Mouse (Mus musculus) CD4-positive, CD25-positive, alpha-beta regulatory T cell, adult 2 months (primary cell): ENCODE results near the gene Cbx4.

Experiments
- DNase-seq: peaks from one replicate; pipeline ENCODE4 v3.0.0-alpha.2; 2012; ENCODE audit warnings: low read depth, low spot score

The Cbx4 gene

DNA sequence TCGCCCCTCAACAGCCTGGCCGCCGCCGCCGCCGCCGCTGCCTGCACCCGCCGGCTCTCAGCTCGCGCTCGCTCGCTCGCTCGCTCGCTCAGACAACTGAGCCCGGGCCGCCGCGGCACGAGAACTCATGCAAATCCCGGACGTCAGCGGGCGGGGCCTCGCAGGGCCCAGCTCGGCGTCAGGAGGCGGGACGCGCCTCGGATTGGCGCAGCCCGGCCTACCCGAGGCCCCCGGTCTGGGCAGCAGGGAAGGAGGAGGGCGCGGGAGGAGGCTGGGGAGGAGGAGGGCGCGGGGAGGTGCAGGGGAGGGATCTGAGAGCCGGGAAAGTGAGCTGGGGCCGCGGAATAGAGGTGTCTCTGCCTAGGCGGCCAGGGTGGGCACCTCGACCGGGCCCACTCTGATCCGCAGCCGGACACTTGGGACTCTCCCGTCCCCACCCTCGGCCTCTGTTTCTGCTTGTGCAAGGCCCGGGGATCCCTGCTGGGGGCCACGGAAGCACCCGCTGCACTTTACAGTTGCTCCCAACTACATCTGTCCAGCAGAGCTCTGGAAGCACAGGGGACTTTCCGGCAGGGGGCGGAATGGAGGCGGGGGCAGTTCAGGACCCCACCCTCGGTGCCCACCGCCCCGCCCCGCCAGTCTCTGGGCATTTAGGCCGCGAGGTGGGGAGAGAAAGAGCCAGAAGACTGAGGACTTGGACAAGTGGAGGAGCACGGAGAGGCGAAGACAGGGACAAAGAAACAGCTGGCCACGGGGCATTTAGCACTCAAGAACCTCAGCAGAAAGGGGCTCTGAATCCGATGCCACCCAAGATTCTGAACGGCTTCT lies at the start of gene Cbx4:
Gene Cbx4, minus strand, starts transcription at position 78 of the 828 bp plus-strand sequence.
- peak; percentile 97 for DNase-seq

DNA sequence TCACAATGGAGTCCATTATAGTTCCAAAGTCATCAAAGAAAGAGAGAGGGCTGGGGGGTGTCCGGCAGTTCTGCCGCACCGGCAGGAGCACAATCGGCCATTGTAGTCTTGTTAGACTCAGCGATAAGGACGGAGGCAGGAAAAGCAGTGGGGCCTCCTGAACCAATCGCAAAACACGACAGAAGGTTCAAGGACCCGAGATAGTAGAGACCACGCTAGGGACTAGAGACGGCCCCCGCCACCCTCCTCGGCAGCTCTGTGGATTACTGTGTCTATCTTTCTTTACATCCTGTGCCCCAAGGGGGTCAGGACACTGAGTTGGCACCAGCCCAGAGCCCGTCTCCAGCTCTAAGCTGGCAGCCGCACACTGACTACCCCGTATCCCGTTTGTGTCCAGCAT lies 48.6 kb upstream of the Cbx4 start:
- DNase-seq: peak; percentile 57

DNA sequence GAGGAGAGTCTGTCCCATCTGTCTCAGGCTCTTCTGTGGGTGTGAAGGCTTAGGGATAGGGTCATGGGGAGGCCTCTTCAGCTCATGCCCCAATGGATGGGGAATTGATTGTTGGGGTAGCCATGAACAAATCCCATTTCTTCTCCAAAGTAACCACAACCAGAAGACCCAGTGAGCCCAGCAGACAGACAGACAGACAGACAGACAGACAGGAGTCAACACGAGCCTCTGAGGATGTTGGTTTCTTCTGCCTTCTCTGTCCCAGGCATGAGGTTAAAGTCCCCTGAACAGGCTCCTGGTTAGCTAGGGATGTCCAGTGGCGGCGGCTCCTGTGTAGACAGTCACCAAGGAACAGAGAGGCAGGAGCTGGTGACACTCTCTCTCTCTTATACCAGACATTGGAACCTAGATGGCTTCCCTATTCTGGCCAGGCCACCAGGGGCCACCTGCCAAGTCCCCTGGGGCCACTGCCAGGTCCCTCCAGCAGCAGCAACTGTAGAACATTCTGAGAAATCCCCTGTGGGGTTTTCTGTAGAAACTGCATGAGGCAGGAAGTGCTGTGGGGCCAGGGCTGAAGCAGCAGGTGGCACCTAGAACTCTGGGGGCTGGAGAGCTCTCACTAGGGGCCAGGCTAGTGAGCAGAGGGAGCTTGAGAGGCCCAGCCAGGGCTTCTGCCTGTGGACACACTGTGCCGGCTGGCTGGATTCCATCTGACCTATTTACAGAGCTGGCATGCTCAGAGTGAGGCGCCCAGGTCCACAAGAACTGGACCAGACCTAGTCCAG lies 47.6 kb upstream of the Cbx4 start:
- peak; percentile 78 for DNase-seq

DNA sequence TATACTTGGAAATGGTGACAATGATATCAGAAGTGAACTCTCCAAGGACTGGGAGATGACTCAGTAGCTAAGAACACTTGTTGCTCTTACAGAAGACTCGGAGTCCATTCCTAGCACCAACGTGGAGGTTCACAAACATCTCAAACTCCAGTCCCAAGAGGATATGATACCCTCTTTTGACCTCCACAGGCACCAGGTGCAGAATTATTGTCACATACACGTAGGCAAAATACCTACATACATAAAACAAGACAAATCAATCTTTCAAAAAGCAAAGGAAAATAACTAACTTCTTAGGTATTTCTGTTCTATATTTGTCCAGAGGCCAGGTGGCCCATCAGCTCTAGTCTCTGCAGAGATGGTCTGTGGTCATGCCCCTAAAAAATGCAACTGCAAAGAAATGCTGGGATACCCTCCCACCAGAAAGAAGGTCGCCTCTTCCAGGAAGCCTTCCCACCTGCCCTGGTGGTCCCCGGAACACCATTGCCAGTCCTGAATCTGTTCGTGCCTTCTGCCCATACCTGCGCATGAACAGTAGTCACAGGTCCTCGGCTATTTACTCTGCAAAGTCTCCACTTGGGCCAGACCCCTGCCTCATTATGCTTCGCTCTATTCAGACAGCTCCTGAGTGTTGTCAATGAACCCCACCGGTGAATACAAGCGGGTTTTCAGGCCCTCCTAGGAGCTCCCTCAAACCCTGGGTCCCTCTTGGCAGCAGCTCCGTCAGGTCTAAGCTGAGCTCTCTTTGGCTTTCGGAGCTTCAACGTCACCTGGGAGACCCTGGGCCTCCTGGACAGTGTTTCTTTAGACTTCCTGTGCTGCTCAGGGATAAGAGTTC lies 46.4 kb upstream of the Cbx4 start:
- DNase-seq: no peak

DNA sequence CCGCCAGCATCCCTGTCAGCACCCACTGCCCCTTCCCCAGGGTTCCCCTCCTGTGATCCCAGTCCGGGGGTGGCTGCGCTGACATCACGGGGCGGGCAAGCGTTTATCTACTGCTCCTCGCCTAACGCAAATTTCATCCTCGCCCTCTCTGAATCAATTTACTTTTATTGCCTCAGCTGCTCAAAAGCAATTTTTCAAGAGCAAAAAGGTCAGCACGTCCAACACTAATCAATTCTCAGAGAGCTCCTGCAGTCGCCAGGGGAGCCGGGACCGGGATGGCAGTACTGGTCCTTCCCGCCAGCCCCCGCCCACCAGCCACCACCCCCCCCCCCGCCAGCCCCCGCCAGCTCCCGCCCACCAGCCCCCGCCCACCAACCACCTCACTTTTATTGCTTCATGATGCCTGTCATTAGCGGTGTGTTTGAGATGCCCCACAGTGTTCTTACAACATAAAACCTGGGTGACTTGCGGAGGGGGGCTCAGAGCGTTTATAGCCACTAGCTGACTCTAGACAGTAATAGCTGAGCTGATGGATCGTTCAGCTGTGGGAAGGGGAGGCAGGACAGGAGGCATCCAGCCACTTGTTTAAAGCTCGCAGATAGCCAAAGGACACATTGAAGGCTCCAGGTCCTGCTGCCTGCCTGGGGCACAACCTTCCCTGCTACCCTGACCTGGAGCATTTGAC lies 44.2 kb upstream of the Cbx4 start:
- DNase-seq: no peak

DNA sequence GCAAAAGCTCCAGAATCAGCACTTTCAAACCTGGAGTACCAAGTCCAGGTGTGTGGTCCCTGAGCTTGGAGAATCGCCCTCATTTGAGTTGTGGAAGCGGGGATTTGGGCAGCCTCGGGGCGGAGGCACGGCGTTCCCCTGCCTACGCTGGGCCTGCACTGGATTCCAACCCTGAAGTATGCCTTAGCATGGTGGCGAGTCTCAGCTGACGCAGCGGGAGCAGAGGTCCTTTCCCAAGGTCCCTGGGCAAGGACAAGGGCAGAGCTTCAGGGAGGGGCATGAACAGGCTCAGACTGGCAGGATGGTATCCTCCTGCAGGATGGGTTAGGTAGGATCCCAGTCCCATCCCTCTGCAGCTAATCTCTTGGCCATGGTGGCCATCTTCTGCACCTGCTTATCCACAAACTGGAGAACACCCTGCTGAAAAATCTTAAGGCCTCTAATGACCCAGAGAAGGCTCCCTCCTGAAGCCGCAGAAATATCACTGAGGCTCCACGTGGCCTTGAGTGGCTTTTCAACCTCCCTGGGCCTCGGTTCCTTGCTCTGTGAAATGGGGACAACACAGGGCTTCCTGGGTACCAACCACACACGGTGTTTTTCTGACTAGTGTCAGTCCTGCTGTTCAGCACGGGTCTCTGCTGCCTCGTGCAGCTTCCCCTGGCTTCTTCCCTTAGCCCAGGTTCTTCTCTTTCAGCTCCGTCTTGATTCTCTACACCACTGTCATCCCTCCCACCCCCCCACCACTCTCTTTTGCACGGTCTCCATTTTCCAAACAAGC lies 43.4 kb upstream of the Cbx4 start:
- no peak for DNase-seq

DNA sequence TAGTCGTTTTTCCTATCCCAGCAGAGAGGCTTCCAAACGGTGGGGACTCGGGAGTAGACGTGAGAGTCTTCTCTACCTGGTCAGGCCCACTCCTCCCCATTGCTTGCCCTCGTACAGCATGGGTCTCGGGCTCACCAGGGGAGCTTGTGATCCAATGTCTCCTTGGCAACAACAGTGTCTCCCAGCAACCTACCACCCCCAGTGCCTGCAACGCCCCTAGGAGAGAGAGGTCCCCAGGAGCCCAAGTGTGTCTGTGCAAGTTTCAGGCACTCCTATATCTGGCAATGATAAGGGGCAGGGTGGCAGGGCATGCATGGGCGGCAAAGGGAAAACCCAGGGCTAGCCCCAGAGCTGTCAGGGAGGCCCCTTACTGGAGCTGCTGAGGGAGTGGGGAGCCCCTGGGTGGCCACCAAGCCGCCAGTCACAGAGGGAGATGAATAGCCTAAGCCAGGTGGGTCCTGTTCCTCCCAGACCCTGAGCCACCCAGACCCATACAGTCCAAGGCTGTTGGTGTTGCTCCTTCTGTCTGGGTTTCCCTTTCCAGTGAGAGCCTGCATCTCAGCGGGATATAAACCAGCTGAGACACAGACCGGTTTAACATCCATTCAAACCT lies 42.8 kb upstream of the Cbx4 start:
- no peak for DNase-seq

DNA sequence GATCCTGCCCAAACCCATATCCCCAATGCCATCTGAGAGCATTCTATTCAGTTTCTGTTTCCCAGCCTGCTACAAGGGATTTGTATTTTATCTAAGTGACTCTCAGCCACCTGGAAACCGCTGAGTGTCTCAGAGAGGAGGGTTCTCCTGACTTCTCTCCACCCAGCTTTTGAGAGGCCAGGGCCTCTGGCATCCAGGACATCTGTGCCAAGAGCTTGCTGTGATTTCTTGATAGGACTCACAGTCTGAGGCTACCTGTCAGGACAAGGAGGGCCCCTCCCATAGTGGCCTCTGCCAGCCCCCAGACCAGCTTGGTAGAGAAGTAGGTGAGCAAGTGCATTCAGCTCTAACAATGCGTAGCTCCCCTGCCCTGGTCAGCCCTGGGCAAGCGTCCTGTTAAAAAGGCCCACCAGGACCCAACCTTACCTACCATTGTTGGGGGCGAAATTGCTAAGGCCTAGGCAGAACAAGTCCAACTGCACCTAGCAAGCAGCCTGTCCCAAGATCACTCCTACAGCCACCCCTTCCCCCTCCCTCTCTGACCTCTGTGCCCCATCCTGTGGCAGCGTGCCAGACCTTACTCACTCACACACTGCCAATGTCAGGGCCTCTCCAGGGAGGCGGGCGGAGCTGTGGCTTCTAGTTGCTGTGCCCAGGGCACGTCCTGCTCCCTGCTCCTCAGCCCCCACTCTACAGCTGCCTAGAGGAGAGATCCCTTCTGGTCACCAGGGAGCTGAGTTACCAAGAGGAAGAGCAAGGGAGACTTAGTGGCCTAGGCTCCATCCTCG lies 41.9 kb upstream of the Cbx4 start:
- DNase-seq: peak; percentile 71

DNA sequence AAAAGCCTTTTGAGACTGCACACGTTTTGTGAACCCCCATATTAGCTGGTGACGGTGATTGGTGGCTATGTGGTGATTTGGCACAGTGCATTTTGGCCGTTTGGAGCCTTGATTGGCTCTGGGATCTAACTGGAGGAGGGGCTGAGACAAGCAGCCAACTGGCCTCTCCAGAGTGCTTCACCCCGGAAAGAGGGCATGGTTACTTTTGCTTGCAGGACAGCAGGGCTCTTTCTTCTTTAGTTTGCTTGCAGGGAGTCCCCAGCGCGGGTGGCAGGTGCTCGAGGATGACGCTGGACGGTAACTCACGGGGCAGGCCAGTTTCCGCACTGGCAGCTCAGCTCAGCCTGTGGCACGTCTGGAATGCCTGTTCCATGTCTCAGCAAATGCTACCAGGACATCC lies 41.1 kb upstream of the Cbx4 start:
- DNase-seq: no peak

DNA sequence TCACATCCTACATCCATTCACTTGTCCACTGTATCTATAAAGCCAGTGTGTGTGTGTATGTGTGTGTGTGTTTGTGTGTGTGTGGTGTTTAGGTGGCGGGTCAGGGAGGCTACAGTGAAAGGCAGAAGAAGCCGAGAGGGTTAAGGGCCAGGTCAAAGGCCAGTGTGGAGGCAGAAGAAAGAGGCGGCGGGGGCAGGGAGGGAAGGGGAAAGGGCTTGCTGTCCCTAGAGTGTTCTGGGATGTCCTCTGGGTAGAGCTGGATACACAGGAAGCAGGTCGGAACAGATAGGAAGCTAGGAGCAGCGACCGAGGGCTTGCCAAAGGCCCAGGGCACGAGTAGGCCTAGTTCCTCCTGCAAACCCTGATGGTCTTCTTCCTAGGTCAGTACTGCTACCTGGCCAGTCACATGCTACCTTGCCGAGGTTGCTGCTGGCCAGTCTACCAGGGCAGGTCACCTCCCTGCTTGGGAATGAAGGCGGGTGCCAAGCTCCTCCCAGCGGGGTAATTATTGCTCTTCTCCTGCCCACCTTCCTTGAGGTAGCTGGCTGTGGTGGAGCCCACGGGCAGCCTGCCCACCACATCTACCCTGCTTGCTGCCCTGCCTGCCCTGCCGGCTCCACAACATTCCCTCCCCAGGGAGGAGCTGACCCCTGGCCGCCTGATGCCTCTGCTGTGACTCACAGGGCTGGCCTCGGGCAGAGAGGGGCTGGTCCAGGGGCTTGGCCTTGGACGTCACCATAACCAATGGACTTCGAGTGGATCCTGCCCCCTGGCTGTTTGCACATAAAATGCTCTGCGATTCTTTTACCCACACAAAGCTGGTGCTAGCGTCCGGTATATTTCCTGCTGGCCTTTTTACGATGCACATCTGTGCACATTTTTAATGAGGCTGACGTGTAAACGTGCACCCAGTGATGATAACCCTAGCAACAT lies 40.2 kb upstream of the Cbx4 start:
- no peak for DNase-seq

DNA sequence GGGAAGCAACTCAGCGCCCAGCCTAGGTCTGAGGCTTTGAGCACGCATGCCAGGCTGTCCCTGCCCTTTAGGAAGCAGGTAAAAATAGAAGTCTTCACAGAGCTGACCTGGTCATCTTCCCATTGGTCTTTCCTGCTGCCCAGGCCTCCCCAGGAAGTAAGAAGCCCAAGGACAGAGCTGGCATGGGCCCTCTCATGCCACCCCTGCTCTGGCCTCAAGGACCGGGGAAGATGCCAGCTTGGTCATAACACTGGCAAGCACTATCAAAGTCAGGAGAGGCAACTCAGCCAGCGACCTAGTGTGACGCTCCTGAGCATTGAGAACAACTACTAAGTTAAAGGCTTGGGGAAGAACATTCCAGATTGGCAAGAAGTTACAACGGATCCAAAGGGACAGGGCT lies 38.5 kb upstream of the Cbx4 start:
- DNase-seq: no peak

DNA sequence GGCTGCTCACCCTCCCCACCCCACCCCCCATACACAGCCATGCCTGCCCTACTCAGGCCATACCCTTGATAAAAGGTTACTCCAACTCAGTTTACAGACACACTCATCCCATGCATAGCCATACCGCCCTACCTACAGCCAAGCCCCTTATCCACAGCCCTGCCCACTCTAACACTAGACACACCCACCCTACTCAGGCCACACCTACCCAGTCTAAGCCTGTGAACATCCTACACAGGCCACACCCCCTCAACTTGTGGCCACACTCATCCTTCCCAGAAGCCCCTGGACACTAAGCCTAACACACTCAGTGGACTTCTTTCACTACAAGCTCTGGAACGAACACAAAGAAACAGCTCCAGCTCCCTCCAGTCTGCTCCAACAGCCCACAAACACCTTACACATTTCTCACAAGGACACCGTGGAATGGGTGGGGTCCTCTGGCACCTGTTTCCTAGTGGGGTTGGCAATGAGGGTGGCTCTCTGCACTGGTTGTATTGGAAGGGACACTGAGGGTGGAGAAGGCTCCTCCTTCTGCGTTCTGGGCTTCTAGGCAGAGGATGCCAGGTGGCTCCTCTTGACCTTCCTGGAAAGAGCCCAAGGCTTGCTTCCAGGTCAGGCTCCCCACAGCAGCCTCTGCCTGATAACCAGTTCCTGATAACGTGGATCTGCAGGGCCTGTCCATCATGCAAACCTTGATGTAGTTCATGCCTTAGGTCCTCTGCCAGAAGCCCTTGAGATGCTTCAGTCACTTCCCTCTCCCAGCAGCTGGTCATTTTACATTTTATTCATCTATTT lies 37.7 kb upstream of the Cbx4 start:
- no peak for DNase-seq

DNA sequence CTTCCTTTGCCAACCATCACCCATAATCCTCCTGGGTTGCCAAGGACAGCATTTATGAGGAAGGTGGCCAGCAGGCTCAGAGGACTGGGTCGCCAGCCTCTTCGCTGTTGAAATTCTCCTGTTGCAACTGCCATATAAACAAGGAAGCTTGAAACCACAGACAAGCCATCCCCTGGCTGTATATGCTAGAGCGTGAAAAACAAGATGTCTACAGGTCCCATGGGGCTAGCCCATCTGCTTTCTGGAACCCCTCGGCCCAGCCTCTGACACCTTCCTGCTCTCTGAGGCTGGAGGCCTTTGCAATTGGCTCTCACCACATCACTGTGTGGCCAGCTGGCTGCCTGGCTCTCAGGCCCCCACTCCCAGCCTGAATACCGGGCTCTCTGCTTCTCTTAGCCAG lies 36.4 kb upstream of the Cbx4 start:
- DNase-seq: no peak

DNA sequence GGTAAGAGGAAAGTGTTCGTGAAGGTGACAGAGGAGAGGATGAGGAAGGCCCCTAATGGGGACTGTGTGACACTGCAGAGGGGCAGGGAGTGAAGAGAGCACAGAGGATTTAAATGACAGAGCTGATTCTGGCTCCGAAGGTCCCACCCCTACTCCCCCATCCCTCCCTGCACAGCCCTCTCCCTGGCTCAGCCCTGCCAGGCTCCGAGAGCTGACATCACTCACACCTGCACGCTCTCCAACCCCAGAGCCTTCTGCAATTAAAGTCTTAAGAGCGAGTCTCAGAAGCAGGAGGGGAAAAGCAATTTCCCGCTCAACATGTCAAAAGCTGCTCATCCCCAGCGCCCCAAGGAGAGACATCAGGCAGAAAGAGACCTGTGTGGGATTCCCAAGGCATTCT lies 32.9 kb upstream of the Cbx4 start:
- DNase-seq: no peak

DNA sequence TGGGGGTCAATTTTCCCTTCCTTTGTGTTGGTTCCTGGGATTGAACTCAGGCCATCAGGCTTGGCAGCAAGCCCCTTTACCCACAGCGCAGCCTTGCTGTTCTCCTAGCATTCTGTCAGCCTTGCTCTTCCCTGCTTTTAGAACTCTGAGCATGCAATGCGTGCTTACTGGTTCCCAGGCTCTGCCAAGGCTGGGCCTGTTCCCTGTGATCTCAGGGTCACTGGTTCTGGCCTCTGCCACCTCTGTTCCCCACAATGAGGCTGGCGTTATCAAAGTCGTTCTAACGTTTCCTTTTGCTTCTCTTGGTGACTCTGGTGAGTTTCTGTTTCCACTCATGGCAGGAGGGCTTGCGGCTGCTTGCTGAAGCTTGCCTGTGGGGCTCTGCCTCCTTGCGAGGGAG lies 31.9 kb upstream of the Cbx4 start:
- DNase-seq: no peak

DNA sequence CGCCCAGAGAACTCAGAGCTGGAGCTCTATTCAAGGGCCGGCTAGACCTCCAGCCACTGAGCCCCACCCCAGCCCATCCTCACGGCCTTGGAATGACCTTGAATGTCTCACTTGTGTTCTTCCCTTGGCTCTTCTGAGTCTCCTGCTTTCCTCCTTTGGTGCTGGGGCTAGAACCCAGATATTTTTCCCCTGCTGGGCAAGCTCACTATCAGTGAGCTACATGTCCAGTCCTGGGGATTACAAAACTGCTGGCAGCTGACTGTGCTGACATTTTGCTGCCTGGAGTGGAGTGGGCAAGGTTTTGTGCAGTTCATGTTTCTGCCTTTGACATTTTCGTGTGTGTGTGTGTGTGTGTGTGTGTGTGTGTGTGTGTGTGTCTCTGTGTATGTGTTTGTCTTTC lies 31.0 kb upstream of the Cbx4 start:
- no peak for DNase-seq

DNA sequence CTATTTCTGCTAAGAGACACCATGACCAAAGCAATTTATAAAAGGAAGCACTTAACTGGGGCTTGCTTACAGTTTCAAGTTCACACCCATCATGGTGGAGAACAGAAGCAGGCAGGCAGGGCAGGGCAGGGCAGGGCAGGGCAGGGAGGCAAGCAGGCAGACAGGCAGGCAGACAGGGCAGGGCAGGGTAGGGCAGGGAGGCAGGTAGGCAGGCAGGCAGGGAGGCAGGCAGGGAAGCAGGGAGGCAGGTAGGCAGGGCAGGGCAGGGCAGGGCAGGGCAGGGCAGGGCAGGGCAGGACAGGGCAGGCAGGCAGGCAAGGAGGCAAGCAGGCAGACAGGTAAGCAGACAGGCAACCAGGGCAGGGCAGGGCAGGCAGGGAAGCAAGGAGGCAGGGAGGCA lies 26.7 kb upstream of the Cbx4 start:
- DNase-seq: no peak

DNA sequence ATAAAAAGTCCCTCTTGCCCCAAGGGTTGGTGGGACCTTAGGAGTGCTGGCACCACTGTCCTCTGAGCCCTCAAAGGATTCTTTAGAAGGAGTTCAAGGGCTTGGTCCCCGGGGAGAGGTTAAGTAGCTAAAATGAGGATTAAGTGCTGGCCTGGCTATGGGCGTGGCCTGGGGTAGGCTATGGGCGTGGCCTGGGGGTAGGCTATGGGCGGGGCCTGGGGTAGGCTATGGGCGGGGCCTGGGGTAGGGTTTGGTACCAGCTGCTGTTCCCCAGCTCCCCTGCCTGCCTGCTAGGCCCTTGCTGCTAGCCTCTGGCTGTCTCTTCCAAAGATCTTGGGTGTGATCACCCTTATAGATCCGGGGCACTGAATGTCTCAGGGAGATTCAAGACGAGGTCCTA lies 25.3 kb upstream of the Cbx4 start:
- peak; percentile 58 for DNase-seq
